Mouse (Mus musculus): ENCODE results near the gene Ttc30b. TPM values are rescaled to one million over a fixed set of nuclear protein-coding genes. Genes with fewer than 3 reads are reported as not detected.

Gene Ttc30b
- polyA plus RNA-seq (2021; fragmentation: Nextera tagmentation), result 16.6 and 18.5 TPM in 2 replicates
- long read RNA-seq, experiment 1, transcript Ttc30b-201 (1 exons, 2,737 nt), result major isoform, 49 of 49 reads
- long read RNA-seq, experiment 1, partial matches to known transcripts, result 0 of 49 reads
- long read RNA-seq, experiment 1, other reads (novel, unspliced or antisense), result 0 of 49 reads
- long read RNA-seq, experiment 2, transcript Ttc30b-201 (1 exons, 2,737 nt), result major isoform, 86 of 86 reads
- long read RNA-seq, experiment 2, partial matches to known transcripts, result 0 of 86 reads
- long read RNA-seq, experiment 2, other reads (novel, unspliced or antisense), result 0 of 86 reads

DNA sequence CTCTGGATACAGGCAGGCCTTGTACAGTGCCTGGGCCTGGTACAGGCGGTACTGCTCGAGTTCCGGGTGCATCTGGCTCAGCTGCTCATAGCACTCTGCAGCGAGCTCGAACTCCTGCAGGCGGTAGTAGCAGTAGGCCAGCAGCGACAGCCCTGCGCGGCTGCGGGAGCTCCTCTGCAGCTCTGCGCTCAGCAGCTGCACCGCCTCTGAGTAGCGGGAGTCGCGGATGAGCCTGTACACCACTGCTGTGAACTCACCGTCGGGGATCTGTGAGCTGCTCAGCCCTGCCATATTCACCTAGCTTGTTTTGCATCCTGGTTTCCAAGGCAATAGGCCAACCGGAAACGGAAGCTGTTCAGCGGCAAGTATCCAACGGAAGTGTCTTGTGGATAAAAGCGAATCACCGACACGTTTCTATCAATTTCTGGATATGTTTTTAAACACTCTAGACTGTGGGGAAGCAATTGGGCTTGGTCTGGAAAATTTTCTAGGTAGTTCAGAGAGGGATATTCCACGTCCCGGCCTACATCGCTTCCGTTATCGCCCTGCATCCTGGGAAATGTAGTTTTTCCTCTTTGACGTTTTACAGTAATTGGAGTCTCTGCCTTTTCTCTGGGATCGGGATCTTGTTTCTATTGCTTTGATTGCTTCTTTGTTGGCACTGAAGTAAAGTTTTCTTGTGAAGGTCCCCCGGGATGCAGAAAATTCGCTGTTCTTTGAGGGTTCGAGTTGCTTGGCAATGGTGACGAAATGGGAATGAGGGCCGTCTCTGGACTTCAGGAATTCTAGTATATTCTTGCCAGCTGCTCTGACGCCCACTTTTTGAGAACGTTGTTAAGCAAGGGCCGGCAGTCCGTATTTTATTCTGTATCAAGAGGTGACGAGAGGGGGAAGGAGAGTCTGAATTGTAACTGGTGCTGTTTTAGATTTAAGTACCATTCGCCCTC is at the start of gene Ttc30b:
Gene Ttc30b (minus strand): TSS at position 469 of the 947 bp plus-strand sequence.

DNA sequence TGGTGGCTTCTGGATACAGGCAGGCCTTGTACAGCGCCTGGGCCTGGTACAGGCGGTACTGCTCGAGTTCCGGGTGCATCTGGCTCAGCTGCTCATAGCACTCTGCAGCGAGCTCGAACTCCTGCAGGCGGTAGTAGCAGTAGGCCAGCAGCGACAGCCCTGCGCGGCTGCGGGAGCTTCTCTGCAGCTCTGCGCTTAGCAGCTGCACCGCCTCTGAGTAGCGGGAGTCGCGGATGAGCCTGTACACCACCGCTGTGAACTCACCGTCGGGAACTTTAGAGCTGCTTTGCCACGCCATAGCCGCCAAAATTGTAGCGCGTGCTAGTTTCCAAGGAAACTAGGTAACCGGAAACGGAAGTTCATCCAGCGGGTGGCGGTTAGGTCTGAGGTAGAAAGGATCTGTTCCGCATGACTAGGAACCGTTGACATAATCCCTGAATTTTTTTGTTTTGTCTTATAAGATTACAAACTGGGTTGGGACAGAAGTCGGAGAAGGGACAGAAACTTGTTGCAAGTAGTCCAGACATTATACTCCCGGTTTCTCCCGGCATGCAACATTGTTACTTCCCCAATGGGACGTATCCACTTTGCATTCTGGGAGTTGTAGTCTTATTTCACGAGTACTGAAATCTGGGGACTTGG is 43.2 kb upstream of the Ttc30b start, which contains the start of gene Ttc30a1:
Gene Ttc30a1 (minus strand): TSS at position 528 of the 642 bp plus-strand sequence.

DNA sequence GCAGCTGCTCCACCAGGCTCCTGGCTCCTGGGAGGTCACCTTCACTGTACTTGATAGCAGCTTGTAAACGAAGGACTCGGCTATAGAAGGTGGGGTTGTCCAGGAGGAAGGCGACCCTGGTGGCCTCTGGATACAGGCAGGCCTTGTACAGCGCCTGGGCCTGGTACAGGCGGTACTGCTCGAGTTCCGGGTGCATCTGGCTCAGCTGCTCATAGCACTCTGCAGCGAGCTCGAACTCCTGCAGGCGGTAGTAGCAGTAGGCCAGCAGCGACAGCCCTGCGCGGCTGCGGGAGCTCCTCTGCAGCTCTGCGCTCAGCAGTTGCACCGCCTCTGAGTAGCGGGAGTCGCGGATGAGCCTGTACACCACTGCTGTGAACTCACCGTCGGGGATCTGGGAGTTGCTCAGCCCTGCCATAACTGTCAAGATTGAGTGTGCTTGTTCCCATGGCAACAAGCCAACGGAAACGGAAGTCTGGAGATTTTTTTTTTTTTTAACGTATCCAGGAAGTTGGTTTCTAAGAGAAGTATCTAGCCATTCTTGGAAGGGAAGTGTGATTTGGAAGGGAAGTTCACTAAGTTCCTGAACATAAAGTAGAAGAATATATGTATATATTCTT is 39.5 kb upstream of the Ttc30b start, which contains the start of gene Ttc30a2:
Gene Ttc30a2 (minus strand): TSS at position 419 of the 617 bp plus-strand sequence.

Other genes with a start within 250 kb of the Ttc30b start
- gene Nfe2l2, start 233.9 kb downstream of the Ttc30b start, polyA plus RNA-seq (2021; fragmentation: Nextera tagmentation), result 15.5 and 20.1 TPM in 2 replicates
- 2.5 and 2.8 TPM in 2 replicates for gene Agps, start 106.4 kb downstream of the Ttc30b start, polyA plus RNA-seq (2021; fragmentation: Nextera tagmentation)
- 0.25 TPM in 1 of 2 replicates, not detected in the other for gene Ttc30a2, start 39.6 kb upstream of the Ttc30b start, polyA plus RNA-seq (2021; fragmentation: Nextera tagmentation)
- 2.8 and 3.0 TPM in 2 replicates for gene Ttc30a1, start 43.4 kb upstream of the Ttc30b start, polyA plus RNA-seq (2021; fragmentation: Nextera tagmentation)